Mouse (Mus musculus): ENCODE results near the gene Zfp341.

GRCm38 (mm10) chr2:154604156-154604555, 8.9 kb upstream of the Zfp341 start:
- no peak for TF ChIP-seq CTCF (IDR thresholded peaks at IDR 0.05; ENCODE audit: borderline replicate concordance, extremely low read depth, insufficient read depth, insufficient read length)
- no peak for TF ChIP-seq POLR2A (IDR thresholded peaks at IDR 0.05; ENCODE audit: borderline replicate concordance, extremely low read depth, insufficient read depth, insufficient read length, poor library complexity, severe bottlenecking)

Measured in brain, embryonic 14.5 days (tissue).